Mouse (Mus musculus): Measurements from ENCODE around the gene Brdt.

GRCm38 (mm10) chr5:107436185-107436584 lies 105.2 kb downstream of the Brdt start:
- TF ChIP-seq CTCF (IDR thresholded peaks at IDR 0.05; ENCODE audit: extremely low read depth, insufficient read length, insufficient replicate concordance, low read depth, low read length) (no peak), POLR2A (IDR thresholded peaks at IDR 0.05; ENCODE audit: low read depth, low read length) (no peak)

All from small intestine, adult 2 months (tissue).